Mouse (Mus musculus) liver, embryonic 14 days (tissue): ENCODE measurements around the gene Mgme1. TPM values are rescaled to one million over a fixed set of nuclear protein-coding genes. Genes with fewer than 3 reads are reported as not detected.

Experiments used
- polyA plus RNA-seq: library from polyadenylated mRNA; depleted of rRNA; stranded (reverse); fragments of >200 nt; gene quantifications from 2 replicates; pipeline ENCODE4 v1.2.3, GENCODE M21; 2012; rRNA removed

Gene Mgme1
- polyA plus RNA-seq: 6.2 and 6.8 TPM in 2 replicates

GRCm38 (mm10) chr2:144270507-144271420, at the start of gene Mgme1, which contains the start of gene Snx5:
Mgme1 (plus strand) TSS chr2:144270663.
Snx5 (minus strand) TSS chr2:144270906.

Other genes starting within 250 kb of the Mgme1 start
- gene Banf2, start 237.6 kb upstream of the Mgme1 start, polyA plus RNA-seq: not detected in 2 replicates
- gene Snx5, start 243 bp downstream of the Mgme1 start, polyA plus RNA-seq: 72.4 and 81.4 TPM in 2 replicates
- 0.02 and 0.03 TPM in 2 replicates for gene Ovol2, start 61.5 kb downstream of the Mgme1 start, polyA plus RNA-seq
- 13.0 and 13.9 TPM in 2 replicates for gene Kat14, start 98.3 kb downstream of the Mgme1 start, polyA plus RNA-seq
- gene Pet117, start 98.3 kb downstream of the Mgme1 start, polyA plus RNA-seq: not detected in 2 replicates